Mouse (Mus musculus): Measurements from ENCODE around the gene Srsf3.
A peak's percentile ranks its signal among the peaks of the same experiment; 100 is the strongest.
"Not testable (repeated sequence)": the region's sequence is repeated elsewhere in the genome, so short reads cannot be mapped to it uniquely, and the experiment has no call there.

Srsf3 gene

DNA sequence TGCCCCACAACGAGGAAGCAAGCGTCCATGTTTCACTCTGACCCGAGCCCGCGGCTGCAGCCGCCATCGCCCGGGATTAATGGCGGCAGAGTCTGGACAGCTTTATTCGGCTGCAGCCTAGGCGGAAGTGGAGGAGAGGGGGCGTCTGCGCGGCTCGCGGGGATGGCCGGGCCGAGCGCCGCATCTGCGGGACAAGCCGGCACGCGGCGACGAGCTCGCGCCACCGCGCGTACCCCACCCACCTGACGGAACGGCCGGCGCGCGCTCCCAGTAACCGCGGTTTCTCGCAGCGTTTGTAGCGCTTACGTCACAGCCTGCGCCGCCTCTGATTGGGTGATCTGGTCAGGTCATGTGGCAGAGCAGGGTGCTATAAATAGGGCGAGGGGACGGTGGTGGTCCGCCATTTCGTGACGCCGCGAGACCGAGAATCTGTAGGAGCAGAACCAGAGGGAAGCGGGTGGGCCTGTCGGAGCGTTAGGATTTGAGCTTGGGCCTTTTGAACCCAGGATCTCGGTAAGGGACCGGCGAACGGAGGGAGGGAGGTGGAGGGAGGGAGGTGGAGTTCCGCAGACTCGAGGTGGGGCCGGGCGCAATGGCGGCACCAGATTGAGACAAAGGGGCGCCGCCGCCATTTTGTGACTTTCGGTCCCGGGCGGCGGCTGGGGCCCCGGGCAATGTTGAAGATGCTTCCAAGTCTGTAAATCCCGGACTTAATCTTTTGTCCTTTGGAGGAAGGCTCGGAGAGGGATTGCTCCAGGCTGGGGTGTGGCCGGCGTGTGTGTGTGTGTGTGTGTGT lies at the start of gene Srsf3:
Gene Srsf3, plus strand, starts transcription at position 355 of the 796 bp plus-strand sequence.
- DNase-seq, result peak; percentile 99

DNA sequence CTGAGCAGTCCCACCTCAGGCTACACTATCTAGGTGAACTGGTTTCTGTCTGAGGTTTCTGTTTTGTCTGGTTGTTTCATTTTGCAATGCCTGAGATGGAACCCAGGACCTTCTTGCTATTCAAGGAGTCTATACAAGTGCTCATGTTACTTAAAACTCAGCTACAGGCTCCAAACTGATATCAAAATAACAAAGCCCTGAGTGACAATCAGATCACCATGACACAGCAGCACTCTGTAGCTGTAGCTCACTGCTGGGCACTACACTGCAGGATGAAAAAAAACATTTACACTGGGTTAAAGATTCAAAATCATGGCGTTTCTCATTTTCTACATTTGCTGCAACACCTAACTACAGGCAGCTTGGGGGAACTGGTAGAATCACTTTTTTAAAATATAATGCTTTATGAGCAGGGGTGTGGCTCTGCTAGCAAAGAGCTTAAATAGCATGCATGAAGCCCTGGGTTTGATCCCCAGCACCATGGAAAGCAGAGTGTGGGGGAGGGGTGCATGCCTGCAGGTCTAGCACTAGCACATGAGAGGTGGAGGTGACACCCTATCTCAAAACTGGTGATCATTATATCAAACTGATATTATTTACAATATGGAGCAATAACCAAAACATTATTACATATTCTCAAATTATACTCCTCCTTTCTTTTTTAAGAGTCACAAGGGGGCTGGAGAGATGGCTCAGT lies 47.6 kb upstream of the Srsf3 start:
- no peak for DNase-seq

DNA sequence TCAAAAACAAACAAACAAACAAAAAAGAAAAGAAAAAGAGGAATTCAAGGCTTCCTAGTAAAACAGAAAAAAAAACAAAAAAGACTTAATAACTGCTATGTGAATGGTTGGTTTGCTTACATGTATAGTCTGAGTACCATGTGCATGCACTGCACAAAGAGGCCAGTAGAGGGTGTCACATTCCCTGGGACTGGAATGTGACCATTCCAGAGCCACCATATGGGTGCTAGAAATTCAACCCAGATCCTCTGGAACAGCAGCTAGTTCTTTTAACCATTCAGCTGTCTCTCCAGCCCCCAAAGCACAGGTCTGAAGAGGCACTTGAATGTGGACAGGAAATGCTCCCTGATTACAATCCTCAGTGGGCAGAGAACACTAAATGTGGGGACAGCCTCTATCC lies 45.6 kb upstream of the Srsf3 start:
- DNase-seq, result peak; percentile 17 to 66

DNA sequence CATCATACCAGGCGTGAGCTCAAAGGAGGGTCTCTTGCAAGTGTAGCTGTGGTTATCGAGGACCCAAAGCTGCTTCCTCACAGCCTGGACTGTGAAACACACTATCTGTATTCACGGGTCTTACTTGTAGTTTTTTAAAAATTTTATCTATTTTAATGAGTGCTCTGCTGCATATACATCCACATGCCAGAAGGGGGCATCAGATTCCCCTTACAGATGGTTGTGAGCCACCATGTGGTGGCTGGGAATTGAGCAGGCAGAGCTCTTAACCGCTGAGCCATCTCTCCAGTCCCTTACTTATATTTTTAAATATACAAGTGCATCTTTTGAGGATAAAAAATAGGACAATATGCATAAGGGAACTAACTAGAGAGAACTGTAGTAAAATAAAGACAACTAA lies 44.7 kb upstream of the Srsf3 start:
- DNase-seq, result peak; percentile 23 to 64

DNA sequence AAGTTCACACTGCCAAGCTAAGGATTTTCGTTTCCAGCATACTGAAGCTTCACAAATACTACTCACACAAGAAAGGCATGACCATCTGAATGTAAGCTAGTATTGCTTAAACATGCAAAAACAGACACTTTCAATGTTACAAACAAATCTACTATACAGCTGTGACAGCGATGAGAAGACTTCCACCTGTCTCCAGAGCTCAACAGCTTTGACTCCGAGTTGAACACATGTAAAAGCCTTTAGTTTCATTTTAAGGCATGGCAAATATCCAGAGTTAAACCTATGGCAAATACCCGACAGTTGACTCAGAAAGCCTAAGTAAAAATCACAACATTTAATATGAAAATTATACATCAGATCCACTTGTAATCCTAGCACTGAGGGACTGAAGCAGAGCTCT lies 44.1 kb upstream of the Srsf3 start:
- no peak for DNase-seq

DNA sequence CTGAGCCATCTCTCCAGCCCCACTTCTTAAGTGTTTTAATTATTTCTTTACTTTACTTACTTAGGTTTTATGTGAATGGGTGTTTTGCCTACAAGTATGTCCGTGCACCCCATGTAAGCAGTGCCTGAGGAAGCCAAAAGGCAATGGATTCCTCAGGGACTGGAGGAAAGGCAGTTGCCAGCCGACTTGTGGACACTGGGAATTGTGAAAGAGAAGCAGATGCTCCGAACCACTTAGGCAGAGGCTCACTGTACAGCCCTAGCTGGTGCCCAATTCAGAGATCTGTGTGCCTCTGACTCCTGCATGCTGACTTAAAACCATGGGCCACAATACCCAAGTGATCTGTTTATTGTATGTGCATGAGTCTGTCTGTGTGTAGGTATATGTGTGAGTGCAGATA lies 43.4 kb upstream of the Srsf3 start:
- DNase-seq, result no peak

DNA sequence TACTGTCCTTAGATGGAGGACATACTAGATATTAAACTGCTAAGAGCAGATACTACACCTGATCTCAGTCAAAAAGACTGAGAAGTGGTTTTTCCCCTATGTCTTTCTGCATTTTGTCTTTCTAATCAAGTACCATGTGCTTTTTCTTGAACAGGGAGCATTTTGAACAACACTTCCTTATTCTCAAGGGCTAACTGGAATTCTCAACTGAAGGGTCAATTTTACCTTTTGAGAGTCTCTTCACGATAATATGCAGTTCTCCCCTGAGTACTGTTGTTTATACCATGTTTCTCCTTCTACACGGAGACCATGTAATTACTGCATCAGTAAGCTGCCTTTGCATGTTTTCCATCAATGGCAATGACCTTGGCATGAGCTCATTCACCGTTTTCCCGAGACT lies 42.4 kb upstream of the Srsf3 start:
- DNase-seq, result no peak

DNA sequence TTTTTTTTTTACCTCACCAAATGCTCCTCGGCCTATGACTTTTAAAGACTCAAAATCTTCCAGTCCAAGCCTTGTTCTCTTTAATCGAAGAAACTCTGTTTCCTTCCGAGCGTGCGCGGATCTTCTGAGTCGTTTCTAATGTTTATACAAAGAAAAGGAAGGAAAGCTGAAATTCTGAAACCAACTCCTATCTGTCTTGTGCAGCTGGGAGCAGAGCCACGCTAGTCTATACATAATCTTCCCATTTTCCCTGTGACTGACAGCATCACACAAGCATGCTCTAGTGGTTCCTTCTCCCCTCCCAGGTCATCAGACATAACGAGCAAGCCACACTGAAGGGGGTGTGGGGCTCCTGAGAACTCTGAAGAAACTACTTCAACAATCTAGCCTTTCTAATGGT lies 41.1 kb upstream of the Srsf3 start:
- no peak for DNase-seq

DNA sequence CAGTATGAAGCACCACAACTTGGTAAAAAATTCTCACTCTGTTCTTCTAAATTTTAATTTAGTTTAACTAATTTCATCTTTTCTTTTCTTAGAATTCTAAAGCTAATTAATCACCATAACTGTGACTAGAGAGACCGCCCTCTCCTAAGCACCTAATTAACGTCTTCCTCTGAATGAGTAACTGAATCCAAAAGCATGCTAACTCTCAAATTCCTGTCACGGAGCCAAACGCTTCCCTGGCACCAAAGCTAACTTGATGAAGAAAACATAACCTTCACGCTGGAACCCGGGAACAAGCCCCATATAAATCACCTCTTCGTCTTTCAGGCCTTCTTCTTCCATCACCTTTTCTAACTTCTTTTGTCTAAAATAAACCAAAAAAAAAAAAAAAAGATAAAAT lies 40.3 kb upstream of the Srsf3 start:
- peak; percentile 85 to 87 for DNase-seq

DNA sequence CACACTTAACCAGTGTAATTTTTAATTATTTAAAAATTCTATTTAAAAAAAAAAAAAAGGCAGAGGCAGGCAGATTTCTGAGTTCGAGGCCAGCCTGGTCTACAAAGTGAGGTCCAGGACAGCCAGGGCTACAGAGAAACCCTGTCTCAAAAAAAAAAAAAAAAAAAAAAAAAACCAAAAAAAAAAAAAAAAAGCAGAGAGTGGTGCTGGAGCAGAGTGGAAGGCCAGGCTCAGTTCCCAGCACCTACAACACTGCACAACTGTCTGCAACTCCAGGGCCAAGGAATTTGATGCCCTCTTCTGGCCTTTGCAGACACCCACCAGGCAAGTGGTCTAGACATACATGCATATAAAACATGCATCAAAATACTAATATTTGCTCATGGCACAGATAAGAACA lies 39.4 kb upstream of the Srsf3 start:
- DNase-seq, result not testable (repeated sequence)

DNA sequence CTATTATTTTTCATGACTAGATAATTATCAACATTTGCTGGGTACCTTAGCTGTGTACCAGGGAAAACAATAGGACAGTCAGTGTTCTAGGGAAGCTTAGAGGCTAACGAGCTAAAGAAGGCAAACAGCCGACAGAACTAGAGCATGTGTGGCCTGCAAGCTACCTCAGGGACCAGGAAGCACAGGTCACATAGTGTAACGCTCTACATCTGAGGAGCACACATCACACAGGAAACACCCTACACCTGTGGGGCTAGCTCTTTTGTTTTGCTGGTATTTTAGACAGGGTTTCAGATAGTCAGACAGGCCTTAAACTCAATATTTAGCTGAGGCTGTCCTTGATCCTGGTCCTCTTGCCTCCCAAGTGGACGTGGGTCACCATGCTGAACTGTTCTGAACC lies 37.8 kb upstream of the Srsf3 start:
- DNase-seq, result no peak

DNA sequence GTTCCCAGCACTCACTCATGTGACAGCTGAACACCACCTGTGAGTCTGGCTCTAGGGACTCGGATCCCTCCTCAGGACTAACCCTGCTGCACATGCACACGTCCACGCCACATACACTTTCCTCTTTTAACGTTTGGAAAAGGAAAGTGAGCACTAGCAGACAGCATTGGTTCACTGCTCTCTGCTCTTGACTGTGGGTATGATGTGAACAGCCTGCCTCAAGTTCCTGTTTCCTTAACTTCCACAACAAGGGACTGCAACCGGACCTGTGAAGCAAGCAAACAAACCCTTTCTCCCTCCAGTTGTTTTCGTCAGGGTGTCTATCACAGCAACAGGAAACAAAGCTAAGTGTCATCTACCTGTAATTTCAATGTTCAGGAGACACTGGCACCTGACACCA lies 32.0 kb upstream of the Srsf3 start:
- no peak for DNase-seq

DNA sequence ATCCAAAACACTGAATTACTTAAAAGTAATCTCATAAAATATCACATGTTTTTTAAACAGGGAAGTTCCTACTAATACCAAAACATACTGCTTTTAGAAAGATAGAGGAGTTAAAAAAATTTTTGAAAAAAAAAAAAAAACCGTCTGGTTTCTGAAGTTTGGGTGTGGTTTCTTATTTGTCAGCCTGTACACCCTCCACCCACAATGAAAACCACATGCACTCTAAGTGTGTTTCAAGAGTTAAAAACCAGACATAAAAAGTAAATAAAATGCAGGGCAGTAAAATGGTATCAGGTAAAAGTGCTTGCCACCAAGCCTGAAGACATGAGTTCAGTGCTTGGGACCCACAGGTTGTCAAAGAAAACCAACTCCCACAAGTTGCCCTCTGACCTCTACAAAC lies 28.7 kb upstream of the Srsf3 start:
- DNase-seq, result no peak

DNA sequence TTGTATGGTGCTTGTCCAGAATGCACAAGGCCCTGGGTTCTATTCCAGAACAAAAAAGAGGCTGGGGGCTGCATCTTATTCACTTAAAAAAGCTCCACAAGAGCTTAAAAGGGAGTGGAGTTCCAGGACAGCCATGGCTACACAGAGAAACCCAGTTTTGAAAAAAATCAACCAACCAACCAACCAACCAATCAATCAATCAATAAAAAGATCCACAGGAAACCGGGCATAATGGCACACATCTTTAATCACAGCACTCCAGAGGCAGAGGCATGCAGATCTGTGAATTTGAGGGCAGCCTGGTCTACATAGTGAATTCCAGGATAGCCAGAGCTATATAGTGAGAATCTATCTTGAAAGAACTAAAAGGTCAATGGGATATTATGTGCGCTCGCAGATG lies 27.4 kb upstream of the Srsf3 start:
- DNase-seq, result no peak

DNA sequence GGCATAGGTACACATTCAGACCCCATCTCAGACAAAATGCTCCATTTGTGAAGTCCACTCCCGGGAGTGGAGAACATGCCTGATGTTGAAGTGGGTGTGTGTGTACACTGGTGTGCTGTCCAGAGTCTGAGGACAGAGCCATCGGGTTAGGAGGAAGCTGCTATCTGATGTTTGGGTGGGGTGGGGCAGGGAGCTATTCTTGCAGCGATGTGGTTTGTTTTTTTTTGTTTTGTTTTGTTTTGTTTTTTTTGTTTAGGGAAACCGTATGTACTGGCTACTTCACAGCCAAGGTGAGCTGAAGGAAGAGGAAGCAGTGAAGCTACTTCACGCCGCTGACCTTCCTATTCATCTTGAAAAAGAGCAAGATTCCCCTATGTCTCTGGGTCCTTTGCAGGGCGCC lies 25.6 kb upstream of the Srsf3 start:
- peak in 1 of 2 experiments; percentile 16 for DNase-seq

DNA sequence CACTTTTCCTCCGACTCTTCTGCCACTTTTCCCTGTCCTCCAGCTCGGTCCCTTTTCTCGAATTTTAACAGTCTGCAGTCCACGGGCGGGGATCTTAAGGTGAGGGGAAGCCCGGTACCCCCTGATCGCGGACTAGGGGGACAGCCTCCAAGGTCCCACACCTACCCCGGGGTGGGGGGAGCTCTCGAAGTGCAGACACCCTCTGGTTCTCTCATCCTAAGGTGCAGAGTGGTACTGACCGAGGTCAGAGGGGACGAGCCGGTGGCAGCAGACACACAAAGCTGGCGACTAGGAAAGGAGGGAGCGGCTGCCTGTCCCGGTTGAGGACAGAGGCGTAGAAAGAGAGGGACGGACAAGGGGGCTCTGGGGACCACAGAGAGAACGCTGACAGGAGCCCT lies 25.2 kb upstream of the Srsf3 start:
- no peak for DNase-seq

DNA sequence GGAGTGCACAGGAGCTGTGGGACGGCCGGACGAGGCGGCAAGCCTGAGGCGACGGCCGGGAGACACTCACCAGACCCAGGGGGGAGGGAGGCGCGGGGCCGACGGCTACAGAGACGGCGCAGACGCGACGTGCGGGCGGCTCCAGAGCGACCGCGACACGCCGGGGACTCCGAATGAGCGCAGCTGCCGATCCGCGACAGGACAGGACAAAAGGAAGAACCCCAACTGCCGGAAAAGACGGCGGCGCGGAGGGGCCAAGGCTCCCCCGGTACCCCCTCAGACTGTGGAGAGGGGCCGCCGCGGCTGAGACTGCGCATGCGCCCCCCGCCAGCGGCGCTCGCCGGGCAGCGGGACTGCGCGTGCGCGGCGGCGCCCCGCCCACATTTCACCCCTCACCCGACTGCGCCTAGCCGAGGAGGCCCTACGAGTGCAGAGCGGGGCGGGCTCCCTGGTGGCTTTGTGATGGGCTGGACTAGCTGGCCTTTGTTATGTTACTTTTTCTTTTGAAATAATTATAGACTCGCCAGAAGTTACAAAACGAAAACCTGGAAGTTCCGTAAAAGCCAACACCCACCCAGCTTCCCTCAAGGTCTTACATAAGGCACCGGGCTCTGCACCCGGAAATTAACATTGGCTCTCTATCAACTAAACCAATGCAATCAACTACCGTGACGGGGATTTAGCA lies 24.6 kb upstream of the Srsf3 start, which contains the start of gene Stk38:
Gene Stk38, minus strand, starts transcription at position 355 of the 685 bp plus-strand sequence.
- DNase-seq, result peak; percentile 90 to 95

DNA sequence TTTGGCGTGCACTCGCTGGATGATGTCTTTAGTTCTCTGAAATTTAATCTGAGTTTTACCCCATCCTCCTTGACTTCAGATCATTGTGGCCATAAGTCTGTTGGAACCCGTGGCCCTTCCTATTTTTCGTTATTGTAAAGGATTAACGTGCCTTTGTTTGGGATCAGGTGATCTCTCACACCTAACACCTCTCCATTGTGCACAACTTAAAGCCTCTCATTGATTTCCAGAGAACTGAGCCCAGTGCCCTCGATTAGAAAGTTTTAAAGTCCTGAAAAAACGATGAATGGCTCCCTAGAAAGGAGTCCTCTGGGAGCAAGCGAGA lies 24.1 kb upstream of the Srsf3 start:
- DNase-seq, result no peak

DNA sequence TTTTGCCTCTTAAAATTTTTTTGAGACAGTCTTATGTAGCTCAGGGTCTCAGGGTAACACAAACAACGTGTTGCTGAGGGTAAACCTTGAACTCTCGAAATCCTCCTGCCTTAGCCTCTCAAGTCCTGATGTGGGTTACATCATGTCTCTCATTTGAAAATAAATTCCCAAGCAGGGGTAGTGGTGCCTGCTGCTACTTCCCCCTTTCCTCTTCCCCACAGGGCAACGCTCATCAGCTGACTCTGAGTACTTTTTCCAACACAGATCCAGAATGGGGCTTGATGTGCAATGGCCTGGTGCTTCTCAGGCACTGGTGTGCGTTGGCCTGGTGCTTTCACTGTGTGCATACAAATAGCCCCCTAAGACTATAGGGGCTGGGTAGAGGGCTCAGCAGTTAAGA lies 23.2 kb upstream of the Srsf3 start:
- no peak for DNase-seq

DNA sequence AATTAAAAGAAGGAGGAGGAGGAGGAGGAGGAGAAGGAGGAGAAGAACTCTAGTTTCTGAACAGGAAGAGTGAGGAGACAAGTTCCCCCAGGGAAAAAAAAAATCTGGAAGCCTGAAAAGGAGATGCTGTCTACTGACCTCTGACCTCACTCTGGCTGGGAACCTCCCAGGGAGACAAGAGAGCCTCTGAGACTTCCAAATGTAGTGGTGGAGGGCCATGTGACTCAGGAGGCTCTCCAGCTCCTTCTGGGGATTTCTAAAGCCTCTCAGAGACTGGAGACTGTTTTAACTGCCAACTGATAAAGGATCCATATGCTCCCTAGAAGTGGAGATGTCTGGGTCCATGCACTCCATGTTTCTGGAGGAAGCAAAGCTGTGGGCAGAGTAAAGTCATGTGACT lies 18.2 kb upstream of the Srsf3 start:
- DNase-seq, result no peak

DNA sequence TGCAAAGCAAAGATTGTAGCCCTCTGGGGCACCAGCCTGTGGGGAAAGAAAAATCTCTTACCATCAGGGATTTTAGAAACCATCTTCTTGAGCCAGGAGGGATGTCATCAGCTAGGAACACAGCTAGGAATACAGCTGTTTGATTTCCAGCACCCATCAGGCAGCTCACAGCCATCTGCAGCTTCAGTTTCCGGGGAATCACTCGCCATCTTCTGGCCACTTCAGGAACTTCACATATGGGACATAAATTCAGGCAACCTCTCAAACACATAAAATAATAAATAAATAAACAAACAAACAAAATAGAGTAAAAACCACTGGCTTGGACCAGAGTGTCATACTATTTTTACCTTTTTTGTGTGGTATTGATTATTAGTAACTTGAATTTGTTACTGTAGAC lies 16.8 kb upstream of the Srsf3 start:
- peak; percentile 51 to 72 for DNase-seq

DNA sequence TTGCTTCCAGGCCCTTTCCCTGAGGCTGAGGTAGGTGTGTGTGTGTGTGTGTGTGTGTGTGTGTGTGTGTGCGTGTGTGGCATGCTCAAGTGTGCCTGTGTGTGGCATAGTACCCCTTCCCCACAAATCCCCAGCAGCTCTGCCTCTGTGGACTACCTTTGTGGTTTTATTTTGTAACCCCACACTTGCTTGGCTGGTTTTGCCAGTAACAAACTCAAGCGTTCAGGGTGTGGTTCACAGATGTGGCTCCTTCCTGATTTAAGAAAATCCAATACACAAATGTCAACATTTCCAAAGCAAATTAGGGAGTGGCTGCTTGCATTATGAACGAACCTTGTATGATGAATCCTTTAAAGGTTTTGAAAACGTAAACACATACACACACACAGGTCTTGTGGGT lies 15.7 kb upstream of the Srsf3 start:
- DNase-seq, result no peak

DNA sequence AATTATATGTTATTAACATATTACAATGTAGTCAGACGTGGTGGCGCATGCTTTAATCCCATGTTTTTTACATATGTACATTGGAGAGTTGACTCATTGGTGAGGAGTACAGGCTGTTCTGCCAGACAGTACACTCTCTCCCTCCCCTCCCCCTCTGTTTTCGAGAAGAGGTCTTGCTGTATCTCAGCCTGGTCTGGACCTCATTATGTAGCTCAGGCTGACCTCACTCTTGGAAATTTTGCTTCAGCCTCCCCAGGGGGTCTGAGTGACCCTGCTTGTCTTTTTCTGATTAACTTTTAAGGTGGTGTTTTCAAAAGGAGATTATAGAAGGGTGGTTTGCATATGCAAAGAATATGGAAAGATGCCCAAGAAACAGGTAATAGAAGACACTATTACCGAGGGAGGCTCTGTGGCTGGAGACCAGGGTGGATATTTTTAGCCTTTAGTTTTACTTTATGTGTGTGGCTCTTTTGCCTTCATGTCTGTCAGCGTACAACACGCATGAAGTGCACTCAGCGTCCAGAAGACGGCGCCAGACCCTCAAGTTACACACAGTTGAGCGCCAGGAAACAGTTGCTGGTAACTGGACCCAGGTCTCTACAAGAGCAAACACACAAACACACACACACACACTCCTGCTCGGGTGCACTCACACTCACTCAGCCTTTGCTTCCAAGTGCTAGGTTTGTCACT lies 14.0 kb upstream of the Srsf3 start:
- DNase-seq, result peak in 1 of 2 experiments; percentile 49
